Comparison of ENCODE assay signal across 8 mouse cellular contexts in genomic region chr16:90384846-90385245, GRCm38 (mm10). TPM values are rescaled to one million over a fixed set of nuclear protein-coding genes. Genes with fewer than 3 reads are reported as not detected.
DNase-seq lines count a peak whose midpoint lies in the region; ATAC-seq and TF ChIP-seq lines count a peak whose summit lies in the region.

No protein-coding gene starts in this region.

- TF ChIP-seq CTCF in cortical plate, adult 2 months (IDR thresholded peaks at IDR 0.05; ENCODE audit: extremely low read depth, insufficient read depth, low read length): no peak

- no peaks in the 10 kb centered on the region for H3K27me3 ChIP-seq in hindbrain, embryonic 14.5 days (ENCODE audit: control insufficient read depth, insufficient read depth, low read length)
- peaks cover 44% of the 10 kb centered on the region for H3K27me3 ChIP-seq in midbrain, embryonic 10.5 days (ENCODE audit: low read depth, poor library complexity, severe bottlenecking)

- 5% methylated on average over 12 of the region's 12 CpGs for WGBS in hindbrain, embryonic 14.5 days
- 6% methylated on average over 12 of the region's 12 CpGs for WGBS in midbrain, embryonic 10.5 days

- peak; percentile 67 to 71 for DNase-seq in cerebellum, postnatal 10 days
- no peak for DNase-seq in cerebellum, postnatal 36 days
- DNase-seq in hindbrain, embryonic 14.5 days (ENCODE audit: low spot score): peak; percentile 65
- no peak for DNase-seq in midbrain, embryonic 10.5 days (ENCODE audit: low spot score)
- no peak for DNase-seq in urinary bladder, postnatal 36 days (ENCODE audit: low spot score in 2 of 2)
- no peak for DNase-seq in ovary, postnatal 14 days (ENCODE audit: low spot score)
- no peak for DNase-seq in adipocyte (ENCODE audit: low spot score)

- H3K4me2 ChIP-seq in hindbrain, embryonic 14.5 days (replicated peaks): peak overlapping the region; percentile 79

- H3K4me1 ChIP-seq in cortical plate, adult 2 months (ENCODE audit: control insufficient read depth, insufficient read depth, low read length): peaks cover 4% of the 10 kb centered on the region
- peaks cover 35% of the 10 kb centered on the region for H3K4me1 ChIP-seq in hindbrain, embryonic 14.5 days (replicated peaks; ENCODE audit: control insufficient read depth, insufficient read depth, low read length)
- peaks cover 50% of the 10 kb centered on the region for H3K4me1 ChIP-seq in midbrain, embryonic 10.5 days

- no peak overlapping the region for H3K27ac ChIP-seq in cortical plate, adult 2 months (ENCODE audit: insufficient read depth, low read length)
- H3K27ac ChIP-seq in hindbrain, embryonic 14.5 days: peak overlapping the region; percentile 92
- peak overlapping the region; percentile 99 for H3K27ac ChIP-seq in midbrain, embryonic 10.5 days (replicated peaks)

- no peak for ATAC-seq in hindbrain, embryonic 14.5 days (ENCODE audit: low FRiP score)

- no peaks in the 10 kb centered on the region for H3K9me3 ChIP-seq in hindbrain, embryonic 14.5 days (ENCODE audit: control insufficient read depth, low read length)
- no peaks in the 10 kb centered on the region; the same call in 1 of the 2 replicates for H3K9me3 ChIP-seq in midbrain, embryonic 10.5 days (replicated peaks)

- TF ChIP-seq POLR2A in cortical plate, adult 2 months (IDR thresholded peaks at IDR 0.05; ENCODE audit: extremely low read depth, insufficient read depth, low read length): no peak

- H3K9ac ChIP-seq in hindbrain, embryonic 14.5 days: peak overlapping the region; percentile 88

- H3K36me3 ChIP-seq in hindbrain, embryonic 14.5 days (replicated peaks; ENCODE audit: control insufficient read depth, insufficient read depth): no peaks in the 10 kb centered on the region
- H3K36me3 ChIP-seq in midbrain, embryonic 10.5 days: peaks cover 9% of the 10 kb centered on the region

- H3K4me3 ChIP-seq in cortical plate, adult 2 months (ENCODE audit: insufficient read depth, low read length): peak overlapping the region; percentile 94; the same call in 1 of the 2 replicates
- H3K4me3 ChIP-seq in hindbrain, embryonic 14.5 days (replicated peaks; ENCODE audit: low read length): peak overlapping the region; percentile 61
- H3K4me3 ChIP-seq in midbrain, embryonic 10.5 days: peak overlapping the region; percentile 95

RNA-seq across cellular contexts. Expression of gene Hunk, which starts 1.0 kb away (rescaled TPM):
- polyA plus RNA-seq in cortical plate, adult 2 months (2012; rRNA removed): 12.1 and 14.5 TPM in 2 replicates
- 6.9 and 7.8 TPM in 2 replicates for polyA plus RNA-seq in hindbrain, embryonic 14.5 days (2014; fragmentation: Nextera tagmentation; extraction: Ambion mirVana)
- 11.8 and 11.9 TPM in 2 replicates for polyA plus RNA-seq in midbrain, embryonic 10.5 days (2016; fragmentation: Nextera tagmentation; extraction: Ambion mirVana)

Comparison
In these comparisons a context has a peak if more than half of its experiments do, and no peak if none do; other contexts are left out.
1. DNase-seq: peak in cerebellum, postnatal 10 days (2 of 2) and hindbrain, embryonic 14.5 days (single experiment); none in cerebellum, postnatal 36 days (0 of 2), midbrain, embryonic 10.5 days (single experiment), urinary bladder, postnatal 36 days (0 of 2), ovary, postnatal 14 days (single experiment) and adipocyte (single experiment).
2. Peak in every context shown above with its lines, with median percentiles within 50 percentile points of each other: H3K4me3 ChIP-seq.